In genomic region chr19:4498062-4498933, GRCm38 (mm10) we compare ENCODE assay signal across 9 mouse cellular contexts. TPM values are rescaled to one million over a fixed set of nuclear protein-coding genes. Genes with fewer than 3 reads are reported as not detected.
A peak's percentile ranks its signal among the peaks of the same experiment; 100 is the strongest.
DNase-seq lines count a peak whose midpoint lies in the region; ATAC-seq lines count a peak whose summit lies in the region.
"Had no signal": no experiment of that assay in that cellular context is flagged by ENCODE, and none has a peak within 500 bp of the region (broad histone marks: within the 10 kb centered on the region; RNA-seq: fewer than 3 reads in every experiment).

2010003K11Rik (minus strand) TSS chr19:4498583.

- no peak within 1 kb of the TSS for H3K9ac ChIP-seq in heart, embryonic 11.5 days (ENCODE audit: low read depth, low read length)
- no peak within 1 kb of the TSS for H3K9ac ChIP-seq in embryonic facial prominence, embryonic 13.5 days
- H3K9ac ChIP-seq in limb, embryonic 13.5 days, result no peak within 1 kb of the TSS; the same call in 1 of the 2 replicates

- no peak within 1 kb of the TSS for H3K4me2 ChIP-seq in heart, embryonic 11.5 days
- peak within 1 kb of the TSS; percentile 31 for H3K4me2 ChIP-seq in embryonic facial prominence, embryonic 13.5 days
- H3K4me2 ChIP-seq in limb, embryonic 13.5 days (replicated peaks), result peak within 1 kb of the TSS; percentile 30; the same call in 1 of the 2 replicates

- WGBS in heart, embryonic 11.5 days (ENCODE audit: insufficient replicate concordance), result 61% methylated on average over 16 of the region's 16 CpGs
- WGBS in embryonic facial prominence, embryonic 13.5 days, result 63% methylated on average over 16 of the region's 16 CpGs
- 62% methylated on average over 16 of the region's 16 CpGs for WGBS in limb, embryonic 13.5 days

- H3K27ac ChIP-seq in heart, embryonic 11.5 days (ENCODE audit: low read depth, low read length), result no peak within 1 kb of the TSS
- H3K27ac ChIP-seq in embryonic facial prominence, embryonic 13.5 days, result no peak within 1 kb of the TSS
- no peak within 1 kb of the TSS for H3K27ac ChIP-seq in limb, embryonic 13.5 days

- ATAC-seq in heart, embryonic 11.5 days (replicated peaks; ENCODE audit: insufficient number of reproducible peaks, low FRiP score, low TSS enrichment), result peak; percentile 17; the same call in 1 of the 2 replicates
- no peak for ATAC-seq in embryonic facial prominence, embryonic 13.5 days (ENCODE audit: insufficient number of reproducible peaks, insufficient read depth, low FRiP score, low TSS enrichment, low read depth)
- ATAC-seq in limb, embryonic 13.5 days (ENCODE audit: low FRiP score, low read depth), result no peak
- no peak for ATAC-seq in CD4-positive, CD25-positive, alpha-beta regulatory T cell, adult 4 months

- H3K9me3 ChIP-seq in heart, embryonic 11.5 days (replicated peaks; ENCODE audit: control insufficient read depth, low read length), result no peaks in the 10 kb centered on the region
- H3K9me3 ChIP-seq in embryonic facial prominence, embryonic 13.5 days, result no peaks in the 10 kb centered on the region
- no peaks in the 10 kb centered on the region for H3K9me3 ChIP-seq in limb, embryonic 13.5 days

- no peaks in the 10 kb centered on the region for H3K4me1 ChIP-seq in heart, embryonic 11.5 days (ENCODE audit: control insufficient read depth, insufficient read depth, low read length)
- peaks cover 7% of the 10 kb centered on the region; the same call in 1 of the 2 replicates for H3K4me1 ChIP-seq in embryonic facial prominence, embryonic 13.5 days
- H3K4me1 ChIP-seq in limb, embryonic 13.5 days, result peaks cover 7% of the 10 kb centered on the region; the same call in 1 of the 2 replicates

- H3K27me3 ChIP-seq in heart, embryonic 11.5 days (ENCODE audit: control insufficient read depth, insufficient read depth, low read length), result no peaks in the 10 kb centered on the region
- H3K27me3 ChIP-seq in embryonic facial prominence, embryonic 13.5 days, result no peaks in the 10 kb centered on the region
- H3K27me3 ChIP-seq in limb, embryonic 13.5 days, result no peaks in the 10 kb centered on the region

- no peaks in the 10 kb centered on the region for H3K36me3 ChIP-seq in heart, embryonic 11.5 days (ENCODE audit: control insufficient read depth, insufficient read depth, low read length)
- H3K36me3 ChIP-seq in embryonic facial prominence, embryonic 13.5 days, result no peaks in the 10 kb centered on the region
- no peaks in the 10 kb centered on the region for H3K36me3 ChIP-seq in limb, embryonic 13.5 days

- DNase-seq in heart, adult 18-20 months, result no peak
- DNase-seq in 3T3-L1 (ENCODE audit: low read depth, low spot score), result peak; percentile 76
- no peak for DNase-seq in thymus, adult 18-20 months
- DNase-seq in gastrocnemius, postnatal 14 days, result no peak

- H3K4me3 ChIP-seq in heart, embryonic 11.5 days (ENCODE audit: low read depth, low read length), result no peak within 1 kb of the TSS
- no peak within 1 kb of the TSS for H3K4me3 ChIP-seq in embryonic facial prominence, embryonic 13.5 days
- no peak within 1 kb of the TSS for H3K4me3 ChIP-seq in limb, embryonic 13.5 days

- intact Hi-C loops in gastrocnemius, postnatal 14 days (cut with DNase I; ENCODE audit: low total_unique reads), result loop anchor here (5.0 kb wide), 2 partner anchors 129 to 244 kb away; partner anchors contain the start of gene Rce1

RNA-seq across cellular contexts. Expression of gene 2010003K11Rik, which starts in this region (rescaled TPM):
- not detected in 2 replicates for polyA plus RNA-seq in heart, embryonic 11.5 days (2014; fragmentation: Nextera tagmentation; extraction: Ambion mirVana)
- 1 to 10 TPM in 1 of 2 experiments, not detected in 1; 1.2 TPM for total RNA-seq in heart, adult 18-20 months (2021)
- not detected in 2 replicates for polyA plus RNA-seq in embryonic facial prominence, embryonic 13.5 days (2015; fragmentation: Nextera tagmentation; extraction: Ambion mirVana)
- polyA plus RNA-seq in limb, embryonic 13.5 days (2015; fragmentation: Nextera tagmentation; extraction: Ambion mirVana), result not detected in 2 replicates
- not detected for polyA plus RNA-seq in CD4-positive, CD25-positive, alpha-beta regulatory T cell, adult 4 months (2017; shearing (Covaris generic))
- total RNA-seq in gastrocnemius, postnatal 14 days (2021), result not detected
- total RNA-seq: left cerebral cortex, adult 8-10 months had no signal

Comparison
In these comparisons a context has a peak if more than half of its experiments do, and no peak if none do; other contexts are left out.
1. Peak in ATAC-seq in heart, embryonic 11.5 days; RNA of the gene not detected or under 1 TPM.